Mouse (Mus musculus): Measurements from ENCODE around the gene Fbl. TPM values are rescaled to one million over a fixed set of nuclear protein-coding genes. Genes with fewer than 3 reads are reported as not detected.

The Fbl gene
- total RNA-seq, 2 experiments from 2014 or later, result 23.7 to 31.0 TPM

Other genes starting within 250 kb of the Fbl start
- 1 to 10 TPM; 3.3 to 3.8 TPM for gene Zfp974, start 240.2 kb upstream of the Fbl start, total RNA-seq (2021)
- gene Zfp780b, start 190.5 kb upstream of the Fbl start, total RNA-seq (2021), result 1 to 10 TPM; 5.8 to 6.1 TPM
- gene Zfp850, start 155.6 kb upstream of the Fbl start, total RNA-seq (2021), result under 1 TPM; 0.53 to 0.68 TPM
- gene Psmc4, start 119.6 kb upstream of the Fbl start, total RNA-seq (2021), result 100 to 1,000 TPM; 104 to 107 TPM
- gene Fcgbp, start 98.5 kb upstream of the Fbl start, total RNA-seq (2021), result under 1 TPM in 1 of 2 experiments, not detected in 1; 0.12 TPM
- not detected for gene 9530053A07Rik, start 40.2 kb upstream of the Fbl start, total RNA-seq (2021)
- 100 to 1,000 TPM; 129 to 156 TPM for gene Dyrk1b, start 9.8 kb downstream of the Fbl start, total RNA-seq (2021)
- 1 to 10 TPM; 6.9 to 8.9 TPM for gene Eid2, start 98.2 kb downstream of the Fbl start, total RNA-seq (2021)
- gene Eid2b, start 108.0 kb downstream of the Fbl start, total RNA-seq (2021), result 1 to 10 TPM; 5.6 to 5.9 TPM
- gene Selenov, start 121.5 kb downstream of the Fbl start, total RNA-seq (2021), result not detected
- not detected for gene Dll3, start 132.5 kb downstream of the Fbl start, total RNA-seq (2021)
- gene Timm50, start 142.4 kb downstream of the Fbl start, total RNA-seq (2021), result 10 to 100 TPM; 38.2 to 39.4 TPM
- gene Supt5, start 169.0 kb downstream of the Fbl start, total RNA-seq (2021), result 10 to 100 TPM; 60.0 to 60.1 TPM
- gene Rps16, start 180.9 kb downstream of the Fbl start, total RNA-seq (2021), result 100 to 1,000 TPM; 522 to 620 TPM
- 10 to 100 TPM; 15.0 to 15.7 TPM for gene Plekhg2, start 202.9 kb downstream of the Fbl start, total RNA-seq (2021)
- gene Zfp36, start 210.5 kb downstream of the Fbl start, total RNA-seq (2021), result 10 to 100 TPM in 1 of 2 experiments, 1 to 10 TPM in 1; 5.9 to 11.6 TPM
- 10 to 100 TPM; 20.7 to 20.9 TPM for gene Med29, start 223.0 kb downstream of the Fbl start, total RNA-seq (2021)
- gene Paf1, start 223.2 kb downstream of the Fbl start, total RNA-seq (2021), result 10 to 100 TPM; 32.9 to 34.8 TPM

Measured in gastrocnemius, postnatal 14 days (tissue).